29 mouse cellular contexts compared by ENCODE assay signal in the genomic region with DNA sequence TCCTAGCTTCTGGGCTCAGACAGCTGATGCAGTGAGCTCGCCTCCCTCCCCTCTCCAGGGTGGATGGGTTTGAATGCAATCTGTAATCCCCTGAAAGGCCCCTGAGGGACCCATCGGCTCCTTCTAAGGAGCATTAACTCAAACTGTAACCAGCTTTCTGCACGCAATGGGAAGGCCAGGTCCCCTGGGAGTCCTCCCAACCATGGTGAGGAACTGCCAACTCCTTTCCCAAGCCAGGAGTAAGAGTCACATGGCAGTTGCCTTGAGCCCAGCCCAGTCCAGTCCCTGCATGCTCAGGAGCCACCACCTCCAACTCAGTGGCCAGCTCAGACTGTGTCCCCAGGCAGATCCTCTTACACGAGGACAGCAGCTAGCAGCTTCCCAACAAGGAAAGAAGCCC.
DNase-seq lines count a peak whose midpoint lies in the region; ATAC-seq and TF ChIP-seq lines count a peak whose summit lies in the region.
"Had no signal": no experiment of that assay in that cellular context is flagged by ENCODE, and none has a peak within 500 bp of the region (broad histone marks: within the 10 kb centered on the region; RNA-seq: fewer than 3 reads in every experiment).

No protein-coding gene starts in this region.

- DNase-seq in adrenal gland, postnatal 10 days, result peak; percentile 54
- DNase-seq in adrenal gland, postnatal 25 days, result no peak
- no peak for DNase-seq in hindbrain, postnatal 0 days (ENCODE audit: low spot score)
- DNase-seq in 3134 (ENCODE audit: extremely low read depth, insufficient read length, low spot score), result peak; percentile 26
- peak; percentile 39 for DNase-seq in mesoderm, embryonic 11.5 days (ENCODE audit: low read depth, low spot score)
- DNase-seq in layer of hippocampus, adult 2 months (ENCODE audit: low spot score in 2 of 2), result no peak
- DNase-seq: cerebellum, adult 2 months; cerebellum, postnatal 36 days; gastrocnemius, adult 2 months; gastrocnemius, postnatal 36 days; heart, postnatal 36 days; kidney, adult 8-10 months; kidney, postnatal 10 days; right cerebral cortex, adult 18-20 months; thymus, adult 18-20 months; thymus, postnatal 25 days had no signal

- H3K27me3 ChIP-seq in hindbrain, postnatal 0 days (ENCODE audit: insufficient read depth, low read length), result 0 out of 2 replicates have a peak, but pooled peaks cover 3% of the 10 kb centered on the region
- H3K27me3 ChIP-seq in hindbrain, embryonic 12.5 days, result 0 out of 2 replicates have a peak, but pooled peaks cover 2% of the 10 kb centered on the region

- H3K4me3 ChIP-seq in hindbrain, postnatal 0 days (ENCODE audit: low read length), result no peak overlapping the region
- no peak overlapping the region for H3K4me3 ChIP-seq in hindbrain, embryonic 12.5 days
- no peak overlapping the region for H3K4me3 ChIP-seq in layer of hippocampus, adult 2 months
- H3K4me3 ChIP-seq: embryonic facial prominence, embryonic 12.5 days; erythroblast, embryonic 14.5 days; gastrocnemius, adult 2 months; left cerebral cortex, adult 2 months; limb, embryonic 13.5 days; lung, embryonic 15.5 days had no signal

- H3K36me3 ChIP-seq in hindbrain, postnatal 0 days (ENCODE audit: insufficient read depth, low read length), result no peaks in the 10 kb centered on the region
- H3K36me3 ChIP-seq in hindbrain, embryonic 12.5 days, result no peaks in the 10 kb centered on the region
- H3K36me3 ChIP-seq: embryonic facial prominence, embryonic 12.5 days; limb, embryonic 13.5 days; lung, embryonic 15.5 days had no signal

- H3K4me1 ChIP-seq in hindbrain, postnatal 0 days (ENCODE audit: insufficient read depth, low read length), result peaks cover 7% of the 10 kb centered on the region; the same call in 1 of the 2 replicates
- peaks cover 60% of the 10 kb centered on the region for H3K4me1 ChIP-seq in hindbrain, embryonic 12.5 days
- H3K4me1 ChIP-seq: limb, embryonic 13.5 days; lung, embryonic 15.5 days had no signal

- no peaks in the 10 kb centered on the region for H3K9me3 ChIP-seq in hindbrain, postnatal 0 days (ENCODE audit: low read length)
- no peaks in the 10 kb centered on the region for H3K9me3 ChIP-seq in hindbrain, embryonic 12.5 days (replicated peaks)
- H3K9me3 ChIP-seq: embryonic facial prominence, embryonic 12.5 days; limb, embryonic 13.5 days; lung, embryonic 15.5 days had no signal

- H3K9ac ChIP-seq in hindbrain, postnatal 0 days (replicated peaks; ENCODE audit: low read length), result no peak overlapping the region
- no peak overlapping the region for H3K9ac ChIP-seq in hindbrain, embryonic 12.5 days
- H3K9ac ChIP-seq: embryonic facial prominence, embryonic 12.5 days; limb, embryonic 13.5 days; lung, embryonic 15.5 days had no signal

- WGBS in hindbrain, postnatal 0 days, result 32% methylated on average over 4 of the region's 4 CpGs
- WGBS in hindbrain, embryonic 12.5 days, result 38% methylated on average over 4 of the region's 4 CpGs

- no peak overlapping the region for H3K4me2 ChIP-seq in hindbrain, postnatal 0 days (ENCODE audit: low read depth, low read length)
- no peak overlapping the region for H3K4me2 ChIP-seq in hindbrain, embryonic 12.5 days (replicated peaks)
- H3K4me2 ChIP-seq: embryonic facial prominence, embryonic 12.5 days; heart, embryonic 11.5 days; limb, embryonic 13.5 days; liver, embryonic 11.5 days; lung, embryonic 15.5 days; midbrain, embryonic 11.5 days had no signal

- ATAC-seq in hindbrain, postnatal 0 days, result 0 out of 2 replicates have a peak, but pooled peaks have one; percentile 32
- no peak for ATAC-seq in hindbrain, embryonic 12.5 days (ENCODE audit: low FRiP score)
- ATAC-seq: forebrain, embryonic 16.5 days; intestine, embryonic 16.5 days; midbrain, embryonic 16.5 days had no signal

- TF ChIP-seq CTCF in hindbrain, postnatal 0 days (IDR thresholded peaks at IDR 0.05; ENCODE audit: low read depth), result no peak
- no peak for TF ChIP-seq CTCF in layer of hippocampus, adult 2 months (conservative IDR thresholded peaks at IDR 0.05)

- no peak overlapping the region for H3K27ac ChIP-seq in hindbrain, postnatal 0 days
- no peak overlapping the region for H3K27ac ChIP-seq in hindbrain, embryonic 12.5 days
- H3K27ac ChIP-seq in layer of hippocampus, adult 2 months, result no peak overlapping the region
- H3K27ac ChIP-seq: embryonic facial prominence, embryonic 12.5 days; gastrocnemius, adult 2 months; left cerebral cortex, adult 2 months; limb, embryonic 13.5 days; lung, embryonic 15.5 days; stomach, postnatal 0 days had no signal

Comparison
In these comparisons a context has a peak if more than half of its experiments do, and no peak if none do; other contexts are left out.
1. DNase-seq: peak in adrenal gland, postnatal 10 days (single experiment), 3134 (single experiment) and mesoderm, embryonic 11.5 days (single experiment); none in adrenal gland, postnatal 25 days (single experiment), hindbrain, postnatal 0 days (single experiment) and layer of hippocampus, adult 2 months (0 of 2).